Mouse (Mus musculus) heart, embryonic 11.5 days (tissue): ENCODE data around the gene Edar. TPM values are rescaled to one million over a fixed set of nuclear protein-coding genes. Genes with fewer than 3 reads are reported as not detected.

Source experiments
- ATAC-seq: fragments of 200-750 bp; cut with Nextera tagmentation; replicated peaks from 2 replicates; pipeline ENCODE4 v1.8.0; 2017; ENCODE audit warnings: moderate library complexity; ENCODE audit not compliant: insufficient number of reproducible peaks, low FRiP score, low TSS enrichment
- H3K27ac ChIP-seq: fragments of 300-500 bp; sonication (generic); 2 replicates; pipeline ENCODE4 v1.5.1; 2014; ENCODE audit warnings: mild to moderate bottlenecking, low read depth, low read length
- H3K27me3 ChIP-seq: fragments of 300-500 bp; sonication (generic); 2 replicates; pipeline ENCODE4 v1.6.1; 2014; ENCODE audit warnings: mild to moderate bottlenecking, low read length, mixed read lengths; ENCODE audit not compliant: control insufficient read depth, insufficient read depth
- H3K36me3 ChIP-seq: fragments of 300-500 bp; sonication (generic); 2 replicates; pipeline ENCODE4 v1.6.1; 2014; ENCODE audit warnings: mild to moderate bottlenecking, low read length, moderate library complexity, mixed read lengths; ENCODE audit not compliant: control insufficient read depth, insufficient read depth
- H3K4me1 ChIP-seq: fragments of 300-500 bp; sonication (generic); 2 replicates; pipeline ENCODE4 v1.6.1; 2014; ENCODE audit warnings: low read length; ENCODE audit not compliant: control insufficient read depth, insufficient read depth
- H3K4me2 ChIP-seq: fragments of 300-500 bp; sonication (generic); 2 replicates; pipeline ENCODE4 v1.6.1; 2014; ENCODE audit warnings: mild to moderate bottlenecking, moderate library complexity
- H3K4me3 ChIP-seq: fragments of 300-500 bp; sonication (generic); 2 replicates; pipeline ENCODE4 v1.5.1; 2014; ENCODE audit warnings: low read depth, low read length
- H3K9ac ChIP-seq: fragments of 300-500 bp; sonication (generic); 2 replicates; pipeline ENCODE4 v1.6.1; 2014; ENCODE audit warnings: mild to moderate bottlenecking, low read depth, low read length, moderate library complexity
- H3K9me3 ChIP-seq: fragments of 300-500 bp; sonication (generic); replicated peaks from 2 replicates; pipeline ENCODE4 v1.6.1; 2016; ENCODE audit warnings: low read length; ENCODE audit not compliant: control insufficient read depth
- WGBS: fragments of 180-500 bp; shearing (Covaris S2); extraction: QIAGEN DNeasy Blood & Tissue Kit; methylation state at CpG from one replicate; pipeline ENCODE4 v1.1.7; 2014; ENCODE audit not compliant: insufficient replicate concordance; 5-methylcytosine and 5-hydroxymethylcytosine counted together
- polyA plus RNA-seq: library from polyadenylated mRNA; unstranded; fragments of >200 nt; fragmentation: Nextera tagmentation; extraction: Ambion mirVana; gene quantifications from 2 replicates; pipeline ENCODE4 v1.2.1, GENCODE M21; 2014

Edar gene
- polyA plus RNA-seq, 1 experiment from 2014 or later: 0.13 TPM

- no peaks in the 10 kb centered on the region for H3K27me3 ChIP-seq
- H3K36me3 ChIP-seq: no peaks in the 10 kb centered on the region
- no peak overlapping the region for H3K9ac ChIP-seq
- H3K4me1 ChIP-seq: no peaks in the 10 kb centered on the region
- H3K4me3 ChIP-seq: no peak overlapping the region
- H3K9me3 ChIP-seq: no peaks in the 10 kb centered on the region
- no peak for ATAC-seq
- WGBS: 23% methylated on average over 3 of the region's 3 CpGs
- H3K4me2 ChIP-seq: no peak overlapping the region
- H3K27ac ChIP-seq: no peak overlapping the region
Measured at GRCm38 (mm10) chr10:58559901-58560300, 115.6 kb downstream of the Edar start.

GRCm38 (mm10) chr10:58559098-58559497 is 116.4 kb downstream of the Edar start:
- H3K36me3 ChIP-seq: no peaks in the 10 kb centered on the region
- no peak overlapping the region for H3K9ac ChIP-seq
- no peaks in the 10 kb centered on the region for H3K27me3 ChIP-seq
- ATAC-seq: no peak
- no peaks in the 10 kb centered on the region for H3K9me3 ChIP-seq
- H3K4me2 ChIP-seq: no peak overlapping the region
- H3K4me3 ChIP-seq: no peak overlapping the region
- no peaks in the 10 kb centered on the region for H3K4me1 ChIP-seq
- no peak overlapping the region for H3K27ac ChIP-seq
- 22% methylated on average over 7 of the region's 7 CpGs for WGBS

GRCm38 (mm10) chr10:58554693-58555387 is 120.6 kb downstream of the Edar start:
- no peak overlapping the region for H3K4me2 ChIP-seq
- 82% methylated on average over 8 of the region's 8 CpGs for WGBS

More at GRCm38 (mm10) chr10:58554693-58555387, 120.6 kb downstream of the Edar start:
- H3K9ac ChIP-seq: no peak overlapping the region
- H3K27ac ChIP-seq: no peak overlapping the region
- H3K27me3 ChIP-seq: no peaks in the 10 kb centered on the region
- no peaks in the 10 kb centered on the region for H3K36me3 ChIP-seq
- H3K4me1 ChIP-seq: no peaks in the 10 kb centered on the region
- H3K4me3 ChIP-seq: no peak overlapping the region
- ATAC-seq: no peak
- no peaks in the 10 kb centered on the region for H3K9me3 ChIP-seq

Other genes starting within 250 kb of the Edar start
- gene Ranbp2, start 228.7 kb downstream of the Edar start, polyA plus RNA-seq: 21.9 and 35.5 TPM in 2 replicates
- 4.9 and 7.4 TPM in 2 replicates for gene Ccdc138, start 177.7 kb downstream of the Edar start, polyA plus RNA-seq
- not detected in 2 replicates for gene Gm17542, start 42.6 kb upstream of the Edar start, polyA plus RNA-seq
- 0.18 and 0.63 TPM in 2 replicates for gene Sh3rf3, start 137.7 kb upstream of the Edar start, polyA plus RNA-seq